Mouse (Mus musculus) embryonic fibroblast, embryonic 13.5 days (primary cell): ENCODE data around the gene Tbpl2. TPM values are rescaled to one million over a fixed set of nuclear protein-coding genes. Genes with fewer than 3 reads are reported as not detected.

Experiments used
- H3K27ac ChIP-seq: 2 replicates; pipeline ENCODE4 v1.5.1; 2012; ENCODE audit warnings: low read length, control low read depth, inconsistent platforms; ENCODE audit not compliant: insufficient read depth
- H3K4me1 ChIP-seq: 2 replicates; pipeline ENCODE4 v1.6.1; 2011; ENCODE audit warnings: low read length; ENCODE audit not compliant: control insufficient read depth, insufficient read depth
- H3K4me3 ChIP-seq: 2 replicates; pipeline ENCODE4 v1.5.1; 2011; ENCODE audit warnings: mild to moderate bottlenecking, control low read depth, low read length; ENCODE audit not compliant: insufficient read depth
- CTCF ChIP-seq: IDR thresholded peaks from 2 replicates; pipeline ENCODE4 v1.5.1; 2011; ENCODE audit warnings: mild to moderate bottlenecking, control low read depth, low read length, moderate library complexity, borderline replicate concordance; ENCODE audit not compliant: insufficient read depth
- POLR2A ChIP-seq: IDR thresholded peaks from 2 replicates; pipeline ENCODE4 v1.6.1; 2011; ENCODE audit warnings: low read depth, mild to moderate bottlenecking, control low read depth, low read length, moderate library complexity
- polyA plus RNA-seq: library from polyadenylated mRNA; stranded (reverse); fragments of >200 nt; gene quantifications from 2 replicates; pipeline ENCODE4 v1.2.4, GENCODE M21; 2011; ENCODE audit warnings: low read depth; ENCODE audit not compliant: missing spikeins, insufficient read length

Gene Tbpl2
- not detected in 2 replicates for polyA plus RNA-seq

DNA sequence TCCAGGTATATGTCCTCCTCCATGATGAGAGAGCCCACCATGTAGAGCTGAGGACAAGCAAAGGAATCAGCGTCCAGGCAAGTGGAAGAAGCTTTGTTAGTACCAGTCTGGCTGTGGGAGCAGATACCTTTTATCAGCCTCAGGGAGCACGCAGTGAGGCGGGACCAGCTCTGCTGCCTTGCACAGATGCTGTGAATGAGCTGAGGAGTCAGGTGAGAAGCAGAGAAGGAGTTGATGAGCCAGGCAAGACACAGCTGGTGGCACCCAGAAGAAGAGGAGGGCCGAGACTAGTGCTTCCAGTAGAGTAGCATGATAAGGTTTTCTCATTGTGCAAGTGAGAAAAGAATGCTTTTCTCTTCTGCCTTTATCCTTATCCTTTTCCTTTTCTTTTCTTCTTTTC is at the start of gene Tbpl2:
Gene Tbpl2, minus strand, starts transcription at position 101 of the 400 bp plus-strand sequence.
- H3K4me3 ChIP-seq: no peak within 1 kb of the TSS
- H3K4me1 ChIP-seq: no peaks in the 10 kb centered on the region
- no peak within 1 kb of the TSS for H3K27ac ChIP-seq
- TF ChIP-seq CTCF: no peak

DNA sequence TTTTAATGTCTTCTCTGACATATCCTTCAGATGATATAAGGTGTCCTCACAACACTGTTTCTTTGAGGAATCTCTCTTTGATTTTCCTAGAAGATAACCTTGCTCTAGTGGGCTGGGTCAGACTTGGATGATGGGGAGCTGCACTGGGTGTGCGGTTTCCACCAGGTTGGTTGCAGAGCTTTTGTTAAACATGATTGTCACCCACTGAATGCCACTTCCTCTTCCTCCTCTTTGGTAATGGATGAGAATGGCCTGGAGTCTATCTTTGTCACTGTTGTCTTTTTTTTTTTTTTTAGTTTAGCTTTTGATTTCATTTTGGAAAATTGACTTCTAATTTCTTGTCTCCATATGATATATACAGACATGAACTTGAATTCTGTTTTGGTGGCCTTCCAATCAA is 38.0 kb upstream of the Tbpl2 start:
- TF ChIP-seq CTCF (no peak), POLR2A (no peak)
- H3K27ac ChIP-seq: no peak overlapping the region
- no peaks in the 10 kb centered on the region for H3K4me1 ChIP-seq
- H3K4me3 ChIP-seq: no peak overlapping the region

DNA sequence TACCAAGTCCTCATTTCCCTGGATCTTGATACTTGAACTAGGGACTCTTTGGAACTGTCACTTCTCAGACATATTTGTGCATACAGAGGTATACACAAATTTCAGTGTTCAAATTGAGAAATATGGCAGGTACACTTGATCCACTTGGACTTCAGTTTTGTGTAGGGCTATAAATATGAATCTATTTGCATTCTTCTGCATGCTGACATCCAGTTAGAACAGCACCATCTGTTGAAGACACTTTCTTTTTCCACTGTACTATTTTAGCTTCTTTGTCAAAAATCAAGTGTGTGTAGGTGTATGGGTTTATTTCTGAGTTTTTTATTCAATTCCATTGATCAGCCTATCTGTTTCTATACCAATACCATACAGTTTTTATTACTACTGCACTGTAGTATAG is 12.7 kb upstream of the Tbpl2 start:
- TF ChIP-seq POLR2A (no peak), CTCF (no peak)
- Histone ChIP-seq H3K27ac (no peak overlapping the region), H3K4me1 (no peaks in the 10 kb centered on the region), H3K4me3 (no peak overlapping the region)

DNA sequence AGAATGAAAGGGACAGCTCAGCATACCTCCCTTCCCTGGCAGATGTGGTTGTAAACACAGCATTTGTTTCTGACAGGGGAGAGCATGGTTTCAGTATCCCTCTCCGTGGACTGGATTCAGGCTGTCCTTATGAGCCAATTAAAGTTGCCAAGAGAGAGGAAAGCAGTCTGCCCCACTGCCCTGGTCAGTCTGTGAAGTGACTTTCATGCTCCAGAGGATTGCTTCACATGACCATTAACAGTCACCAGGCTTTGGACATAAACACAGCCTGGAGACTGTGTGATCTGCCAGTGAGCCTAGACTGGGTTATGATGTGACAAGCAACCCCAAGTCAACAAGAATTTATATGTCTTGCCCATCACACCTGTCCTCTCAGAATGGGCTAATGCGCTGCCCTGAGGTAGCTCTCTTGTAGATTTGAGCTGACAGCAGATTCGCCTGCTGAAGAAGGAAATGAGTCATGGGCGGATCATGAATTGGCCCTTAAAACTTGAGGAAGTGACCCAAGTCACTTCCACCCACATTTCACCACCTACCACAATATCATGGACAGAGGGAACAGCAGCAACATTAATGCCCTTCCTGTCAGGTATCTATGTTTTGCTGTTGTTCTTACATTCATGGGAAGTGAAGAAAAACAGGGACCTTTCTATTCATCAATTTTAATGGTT is 7.4 kb upstream of the Tbpl2 start:
- Histone ChIP-seq H3K4me3 (no peak overlapping the region), H3K27ac (no peak overlapping the region), H3K4me1 (no peaks in the 10 kb centered on the region)
- no peak for TF ChIP-seq CTCF
- no peak for TF ChIP-seq POLR2A

GRCm38 (mm10) chr2:24090921-24091320 is 5.5 kb downstream of the Tbpl2 start:
- TF ChIP-seq CTCF (no peak), POLR2A (no peak)
- H3K4me1 ChIP-seq: no peaks in the 10 kb centered on the region
- H3K27ac ChIP-seq: no peak overlapping the region
- H3K4me3 ChIP-seq: no peak overlapping the region

GRCm38 (mm10) chr2:24050459-24050858 is 45.9 kb downstream of the Tbpl2 start:
- TF ChIP-seq POLR2A: no peak
- Histone ChIP-seq H3K4me1 (no peaks in the 10 kb centered on the region), H3K27ac (no peak overlapping the region), H3K4me3 (no peak overlapping the region)

DNA sequence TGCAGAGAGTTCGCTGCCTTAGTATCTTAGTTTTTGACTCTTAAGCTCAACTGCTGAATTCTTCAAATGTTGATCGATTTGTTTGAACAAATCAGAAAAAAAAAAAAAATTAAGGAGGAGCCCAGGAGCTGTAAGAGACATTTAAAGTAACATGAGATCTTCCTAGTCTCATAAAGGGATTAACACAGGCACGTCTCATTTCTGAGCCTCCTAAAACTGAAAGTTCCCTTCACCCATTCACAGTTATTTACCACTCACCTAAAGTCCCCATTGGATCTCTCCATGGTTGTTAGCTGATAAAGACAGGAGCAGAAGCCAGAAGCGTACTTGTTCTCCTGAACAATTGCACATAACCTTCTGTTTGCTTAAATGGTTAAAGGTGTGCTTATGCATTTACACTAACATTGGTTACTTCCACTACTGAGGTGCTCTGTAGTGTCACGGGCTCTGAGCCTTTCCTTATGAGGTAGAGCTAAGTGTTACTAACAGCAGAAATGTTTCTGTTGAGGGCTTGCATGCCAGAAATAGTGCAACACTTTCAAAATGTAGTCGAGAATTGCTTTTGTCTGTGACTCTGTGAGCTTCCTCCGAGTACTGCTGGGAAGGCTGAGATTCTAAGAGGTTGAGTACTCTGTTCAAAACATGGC is 46.9 kb downstream of the Tbpl2 start, which contains the start of gene Hnmt:
Gene Hnmt, minus strand, starts transcription at position 51 of the 647 bp plus-strand sequence.
- Histone ChIP-seq H3K27ac (no peak within 1 kb of the TSS), H3K4me3 (no peak within 1 kb of the TSS; the same call in 1 of the 2 replicates), H3K4me1 (no peaks in the 10 kb centered on the region)
- TF ChIP-seq POLR2A (no peak), CTCF (no peak)

- Histone ChIP-seq H3K27ac (no peak overlapping the region), H3K4me3 (no peak overlapping the region; the same call in 1 of the 2 replicates), H3K4me1 (no peaks in the 10 kb centered on the region)
- no peak for TF ChIP-seq CTCF
- no peak for TF ChIP-seq POLR2A
These were observed 47.8 kb downstream of the Tbpl2 start for GRCm38 (mm10) chr2:24048480-24049097.

DNA sequence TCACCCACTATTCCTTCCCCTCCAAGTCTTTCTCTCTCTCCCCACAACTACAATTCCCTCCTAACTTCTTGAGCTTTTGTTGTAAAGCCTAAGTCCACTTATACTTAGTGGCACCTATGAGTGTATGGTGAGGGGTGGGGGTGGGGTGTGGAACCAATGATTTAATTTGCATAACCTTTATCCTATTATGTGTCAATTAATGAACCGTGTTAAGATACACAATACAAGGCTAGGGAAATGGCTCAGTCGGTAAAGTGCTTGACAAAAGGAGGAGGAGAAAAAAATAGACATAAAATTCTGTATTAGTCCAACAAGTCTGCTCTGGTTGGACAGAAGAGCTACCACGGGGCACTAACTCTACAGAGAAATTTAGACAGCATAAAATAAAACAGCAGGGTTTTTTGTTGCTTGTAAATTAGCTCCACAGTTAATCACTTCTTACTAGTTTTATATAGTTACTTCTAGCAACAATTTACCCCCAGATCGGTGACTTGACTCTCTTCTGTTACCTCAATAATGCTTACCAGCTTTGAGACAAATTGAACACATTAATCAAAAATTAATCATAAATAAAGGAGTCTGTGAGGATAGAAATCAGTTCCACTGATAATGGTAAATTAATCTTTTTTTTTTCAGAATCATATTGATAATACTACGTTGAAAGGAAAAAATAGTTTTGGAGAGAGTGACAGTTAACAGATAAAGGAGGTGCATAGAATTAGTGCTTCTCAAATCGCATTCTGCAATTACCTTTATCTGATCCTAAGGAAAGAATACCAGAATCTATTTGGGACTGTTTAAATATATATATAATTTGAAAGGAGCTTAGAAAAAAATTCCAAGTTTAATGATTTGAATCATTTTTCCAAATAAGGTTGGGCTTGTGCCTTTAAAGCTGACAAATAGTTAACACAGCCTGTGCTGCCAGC is 48.6 kb downstream of the Tbpl2 start:
- TF ChIP-seq POLR2A: no peak
- no peak for TF ChIP-seq CTCF
- Histone ChIP-seq H3K4me3 (no peak overlapping the region), H3K27ac (no peak overlapping the region), H3K4me1 (no peaks in the 10 kb centered on the region)
